Mouse (Mus musculus): ENCODE measurements at regions not wholly inside any gene's neighbourhood (a gene's known extent, or its start where the extent isn't known, plus 50 kb on each side); places are given as distances from the start of the nearest gene placed in this dataset.

- Histone ChIP-seq H3K27ac (ENCODE audit: insufficient read depth, low read length) (no peak overlapping the region), H3K4me3 (ENCODE audit: insufficient read depth, low read length) (no peak overlapping the region), H3K4me1 (ENCODE audit: control insufficient read depth, insufficient read depth, low read length) (no peaks in the 10 kb centered on the region)
- TF ChIP-seq POLR2A (IDR thresholded peaks at IDR 0.05; ENCODE audit: extremely low read depth, insufficient read depth, low read length) (no peak), CTCF (IDR thresholded peaks at IDR 0.05; ENCODE audit: extremely low read depth, insufficient read depth, low read length) (no peak)
Measured at GRCm38 (mm10) chr15:50408985-50409384, 3475.7 kb upstream of the Gm7489 start.

GRCm38 (mm10) chr15:50417641-50418040 is 3467.1 kb upstream of the Gm7489 start:
- H3K4me1 ChIP-seq (ENCODE audit: control insufficient read depth, insufficient read depth, low read length) = no peaks in the 10 kb centered on the region
- H3K27ac ChIP-seq (ENCODE audit: insufficient read depth, low read length) = no peak overlapping the region
- no peak for TF ChIP-seq POLR2A (IDR thresholded peaks at IDR 0.05; ENCODE audit: extremely low read depth, insufficient read depth, low read length)
- no peak for TF ChIP-seq CTCF (IDR thresholded peaks at IDR 0.05; ENCODE audit: extremely low read depth, insufficient read depth, low read length)

GRCm38 (mm10) chr15:50423082-50423665 is 3461.5 kb upstream of the Gm7489 start:
- Histone ChIP-seq H3K4me1 (ENCODE audit: control insufficient read depth, insufficient read depth, low read length) (no peaks in the 10 kb centered on the region), H3K27ac (ENCODE audit: insufficient read depth, low read length) (no peak overlapping the region), H3K4me3 (ENCODE audit: insufficient read depth, low read length) (no peak overlapping the region)
- TF ChIP-seq CTCF (IDR thresholded peaks at IDR 0.05; ENCODE audit: extremely low read depth, insufficient read depth, low read length) (no peak), POLR2A (IDR thresholded peaks at IDR 0.05; ENCODE audit: extremely low read depth, insufficient read depth, low read length) (no peak)

More at GRCm38 (mm10) chr15:50417641-50418040, 3467.1 kb upstream of the Gm7489 start:
- H3K4me3 ChIP-seq (ENCODE audit: insufficient read depth, low read length) = no peak overlapping the region

GRCm38 (mm10) chr15:50449604-50450003 is 3435.1 kb upstream of the Gm7489 start:
- no peak overlapping the region for H3K27ac ChIP-seq (ENCODE audit: insufficient read depth, low read length)
- no peaks in the 10 kb centered on the region for H3K4me1 ChIP-seq (ENCODE audit: control insufficient read depth, insufficient read depth, low read length)
- no peak for TF ChIP-seq CTCF (IDR thresholded peaks at IDR 0.05; ENCODE audit: extremely low read depth, insufficient read depth, low read length)
- TF ChIP-seq POLR2A (IDR thresholded peaks at IDR 0.05; ENCODE audit: extremely low read depth, insufficient read depth, low read length) = no peak
- H3K4me3 ChIP-seq (ENCODE audit: insufficient read depth, low read length) = no peak overlapping the region

- no peak overlapping the region for H3K4me3 ChIP-seq (ENCODE audit: insufficient read depth, low read length)
- TF ChIP-seq CTCF (IDR thresholded peaks at IDR 0.05; ENCODE audit: extremely low read depth, insufficient read depth, low read length) (no peak), POLR2A (IDR thresholded peaks at IDR 0.05; ENCODE audit: extremely low read depth, insufficient read depth, low read length) (no peak)
- H3K27ac ChIP-seq (ENCODE audit: insufficient read depth, low read length) = no peak overlapping the region
- H3K4me1 ChIP-seq (ENCODE audit: control insufficient read depth, insufficient read depth, low read length) = no peaks in the 10 kb centered on the region
Measured at GRCm38 (mm10) chr15:50472626-50473025, 3412.1 kb upstream of the Gm7489 start.

GRCm38 (mm10) chr15:50498716-50499115 is 3386.0 kb upstream of the Gm7489 start:
- no peak overlapping the region for H3K27ac ChIP-seq (ENCODE audit: insufficient read depth, low read length)
- TF ChIP-seq POLR2A (IDR thresholded peaks at IDR 0.05; ENCODE audit: extremely low read depth, insufficient read depth, low read length) = no peak
- no peak for TF ChIP-seq CTCF (IDR thresholded peaks at IDR 0.05; ENCODE audit: extremely low read depth, insufficient read depth, low read length)
- H3K4me3 ChIP-seq (ENCODE audit: insufficient read depth, low read length) = no peak overlapping the region
- H3K4me1 ChIP-seq (ENCODE audit: control insufficient read depth, insufficient read depth, low read length) = no peaks in the 10 kb centered on the region

GRCm38 (mm10) chr15:50507999-50508624 is 3376.6 kb upstream of the Gm7489 start:
- Histone ChIP-seq H3K4me1 (ENCODE audit: control insufficient read depth, insufficient read depth, low read length) (no peaks in the 10 kb centered on the region), H3K27ac (ENCODE audit: insufficient read depth, low read length) (no peak overlapping the region), H3K4me3 (ENCODE audit: insufficient read depth, low read length) (no peak overlapping the region)
- TF ChIP-seq CTCF (IDR thresholded peaks at IDR 0.05; ENCODE audit: extremely low read depth, insufficient read depth, low read length) (no peak), POLR2A (IDR thresholded peaks at IDR 0.05; ENCODE audit: extremely low read depth, insufficient read depth, low read length) (no peak)

- Histone ChIP-seq H3K27ac (ENCODE audit: insufficient read depth, low read length) (no peak overlapping the region), H3K4me3 (ENCODE audit: insufficient read depth, low read length) (no peak overlapping the region), H3K4me1 (ENCODE audit: control insufficient read depth, insufficient read depth, low read length) (no peaks in the 10 kb centered on the region)
- no peak for TF ChIP-seq POLR2A (IDR thresholded peaks at IDR 0.05; ENCODE audit: extremely low read depth, insufficient read depth, low read length)
- TF ChIP-seq CTCF (IDR thresholded peaks at IDR 0.05; ENCODE audit: extremely low read depth, insufficient read depth, low read length) = no peak
Measured at GRCm38 (mm10) chr15:50513036-50513435, 3371.7 kb upstream of the Gm7489 start.

GRCm38 (mm10) chr15:50524841-50525240 is 3359.9 kb upstream of the Gm7489 start:
- Histone ChIP-seq H3K4me3 (ENCODE audit: insufficient read depth, low read length) (no peak overlapping the region), H3K4me1 (ENCODE audit: control insufficient read depth, insufficient read depth, low read length) (no peaks in the 10 kb centered on the region), H3K27ac (ENCODE audit: insufficient read depth, low read length) (no peak overlapping the region)
- no peak for TF ChIP-seq CTCF (IDR thresholded peaks at IDR 0.05; ENCODE audit: extremely low read depth, insufficient read depth, low read length)
- TF ChIP-seq POLR2A (IDR thresholded peaks at IDR 0.05; ENCODE audit: extremely low read depth, insufficient read depth, low read length) = no peak

- H3K27ac ChIP-seq (ENCODE audit: insufficient read depth, low read length) = no peak overlapping the region
- H3K4me3 ChIP-seq (ENCODE audit: insufficient read depth, low read length) = no peak overlapping the region
- H3K4me1 ChIP-seq (ENCODE audit: control insufficient read depth, insufficient read depth, low read length) = no peaks in the 10 kb centered on the region
- TF ChIP-seq CTCF (IDR thresholded peaks at IDR 0.05; ENCODE audit: extremely low read depth, insufficient read depth, low read length) (no peak), POLR2A (IDR thresholded peaks at IDR 0.05; ENCODE audit: extremely low read depth, insufficient read depth, low read length) (no peak)
Measured at GRCm38 (mm10) chr15:50534490-50534889, 3350.2 kb upstream of the Gm7489 start.

Measured in cortical plate, adult 2 months (tissue).